Mouse (Mus musculus) cerebellum, postnatal 4 days (tissue): ENCODE measurements at regions not wholly inside any gene's neighbourhood (a gene's known extent, or its start where the extent isn't known, plus 50 kb on each side); places are given as distances from the start of the nearest gene placed in this dataset.

Experiments used
- DNase-seq, 2 experiments: peaks; one replicate each; pipeline ENCODE4 v3.0.0; 2022; ENCODE audit warnings: low spot score in 2 of 2, mixed read lengths in 1 of 2

DNA sequence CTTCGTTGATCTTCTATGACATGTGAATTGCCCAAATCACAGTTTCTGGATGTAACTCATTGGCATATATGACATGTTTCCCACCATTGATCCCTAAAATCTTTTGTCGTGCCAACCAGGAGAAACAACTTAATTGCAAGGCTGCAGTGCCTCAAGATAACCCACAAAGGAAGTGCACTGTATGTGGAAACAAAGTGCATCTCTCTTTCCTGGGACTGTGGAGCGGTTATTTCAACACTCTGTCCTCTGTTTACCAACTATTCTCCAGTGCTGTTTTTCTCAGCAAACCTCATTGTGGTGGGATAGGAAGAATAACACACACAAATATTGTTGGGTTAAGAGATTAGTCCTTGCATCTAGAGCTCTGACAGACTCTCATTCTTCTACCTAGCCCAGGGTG is 119.8 kb upstream of the Ankrd55 start:
- DNase-seq, result no peak

DNA sequence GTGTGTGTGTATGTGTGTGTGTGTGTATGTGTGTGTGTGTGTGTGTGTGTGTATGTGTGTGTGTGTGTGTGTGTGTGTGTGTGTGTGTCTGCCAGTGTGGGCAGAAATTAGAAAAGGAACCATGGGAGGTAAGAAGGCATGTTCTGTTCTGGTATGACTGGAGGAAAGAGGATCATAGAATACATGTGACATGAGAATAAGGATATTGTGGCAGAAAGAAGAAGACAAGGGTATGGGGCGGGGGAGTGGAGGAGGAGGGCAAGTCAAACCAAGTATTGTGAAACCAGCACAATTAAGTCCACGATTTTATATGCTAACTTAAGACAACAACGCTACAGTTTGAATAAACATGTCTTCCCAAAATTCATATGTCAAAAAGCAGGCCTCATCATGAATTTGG is 117.4 kb upstream of the Ankrd55 start:
- no peak for DNase-seq

DNA sequence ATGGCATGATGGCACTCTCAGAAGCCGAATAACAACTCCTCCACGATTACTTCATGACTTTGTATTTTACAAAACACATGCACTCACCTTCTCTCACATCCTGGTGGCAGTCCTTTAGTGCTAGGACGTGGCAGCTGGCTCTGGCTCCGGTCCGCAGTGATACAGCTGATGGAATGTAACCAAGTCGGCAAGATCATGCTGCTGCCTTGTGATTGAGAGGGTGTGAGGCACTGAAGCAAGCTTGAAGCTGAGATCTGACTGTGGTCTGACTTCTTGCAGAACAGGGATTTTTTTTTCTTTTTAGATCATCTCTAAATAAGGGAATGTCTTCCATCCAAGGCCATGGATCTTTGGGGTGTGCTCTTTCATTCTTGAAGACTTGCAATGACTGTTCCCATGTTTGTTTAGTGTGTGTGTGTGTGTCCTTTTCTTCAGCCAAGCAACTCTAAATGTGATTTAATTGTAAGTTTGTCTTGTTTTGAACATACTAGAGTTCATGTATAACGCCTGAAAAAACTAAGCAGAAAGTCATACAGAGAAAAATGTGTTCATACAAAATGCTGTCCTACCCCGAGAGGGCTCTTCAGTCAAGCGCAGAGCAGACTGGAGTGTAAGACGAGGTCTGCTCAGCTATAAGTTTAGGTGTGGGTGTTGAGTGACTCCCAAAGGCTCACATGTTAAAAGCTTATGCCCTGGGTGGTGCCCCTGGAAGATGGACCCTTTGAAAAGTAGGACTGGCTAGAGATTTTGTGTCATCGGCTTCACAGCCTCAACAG is 116.1 kb upstream of the Ankrd55 start:
- no peak for DNase-seq

DNA sequence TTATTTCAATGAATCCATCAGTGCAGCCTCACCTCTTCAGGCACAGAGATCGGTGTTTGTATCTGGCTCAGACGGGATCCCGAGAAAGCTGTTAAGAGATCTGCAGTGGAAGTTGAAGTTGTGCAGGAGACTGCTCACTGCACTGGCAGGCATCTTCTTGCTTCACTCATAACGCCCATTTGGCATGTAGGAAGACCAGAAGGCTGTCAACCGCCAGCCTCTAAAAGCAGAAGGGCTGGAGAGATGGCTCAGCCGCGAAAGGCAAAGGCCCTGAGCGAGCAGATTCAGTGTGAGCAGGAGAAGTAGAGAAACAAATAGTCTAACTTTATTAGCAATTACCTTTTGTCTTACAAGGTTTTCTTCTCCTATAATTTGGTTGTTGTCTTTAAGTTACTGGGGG is 114.3 kb upstream of the Ankrd55 start:
- no peak for DNase-seq

- no peak for DNase-seq
Observed at GRCm38 (mm10) chr13:112178031-112178430, 110.2 kb upstream of the Ankrd55 start.

GRCm38 (mm10) chr13:112183996-112184395 is 104.3 kb upstream of the Ankrd55 start:
- DNase-seq, result no peak

DNA sequence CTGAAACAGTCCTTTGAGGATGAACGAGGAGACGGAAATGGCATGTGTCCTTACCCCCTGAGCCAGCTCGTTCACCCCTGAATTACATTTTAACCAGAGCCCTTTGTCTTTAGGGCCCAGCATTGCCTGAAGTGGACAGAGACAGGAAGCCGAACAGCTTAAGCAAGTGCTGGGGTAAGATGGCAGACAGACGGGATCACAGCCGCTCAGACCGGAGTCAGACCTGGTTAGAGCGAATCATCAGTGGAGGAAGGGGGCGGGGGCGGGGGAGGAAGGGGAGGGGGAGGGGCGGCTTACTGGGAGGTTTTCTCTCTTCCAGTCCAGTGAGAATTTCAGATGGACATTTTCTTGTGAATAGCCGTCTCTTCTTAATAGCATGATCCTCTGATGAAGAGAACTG is 103.1 kb upstream of the Ankrd55 start:
- DNase-seq, result no peak

- no peak for DNase-seq
Observed at GRCm38 (mm10) chr13:112187226-112187625, 101.0 kb upstream of the Ankrd55 start.

DNA sequence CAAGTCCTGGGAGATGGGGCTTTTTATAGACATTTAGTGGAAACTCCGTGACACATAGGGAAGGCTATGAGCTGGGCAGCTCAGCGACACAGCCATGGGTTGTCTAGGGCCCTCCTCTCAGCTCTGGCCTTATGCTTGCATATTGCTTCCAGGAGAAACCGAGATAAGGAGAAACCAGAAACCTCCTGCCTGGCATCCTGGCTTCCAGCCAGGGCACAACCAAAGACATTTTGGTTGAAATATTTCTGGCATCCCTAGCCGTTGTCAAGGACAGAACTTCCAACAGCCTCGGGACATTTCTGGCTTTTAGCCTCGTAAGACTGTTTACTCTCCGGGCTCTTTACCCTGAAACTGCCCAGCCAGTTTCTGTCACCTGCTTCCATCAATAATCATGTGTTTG is 99.9 kb upstream of the Ankrd55 start:
- peak; percentile 19 to 45 for DNase-seq

DNA sequence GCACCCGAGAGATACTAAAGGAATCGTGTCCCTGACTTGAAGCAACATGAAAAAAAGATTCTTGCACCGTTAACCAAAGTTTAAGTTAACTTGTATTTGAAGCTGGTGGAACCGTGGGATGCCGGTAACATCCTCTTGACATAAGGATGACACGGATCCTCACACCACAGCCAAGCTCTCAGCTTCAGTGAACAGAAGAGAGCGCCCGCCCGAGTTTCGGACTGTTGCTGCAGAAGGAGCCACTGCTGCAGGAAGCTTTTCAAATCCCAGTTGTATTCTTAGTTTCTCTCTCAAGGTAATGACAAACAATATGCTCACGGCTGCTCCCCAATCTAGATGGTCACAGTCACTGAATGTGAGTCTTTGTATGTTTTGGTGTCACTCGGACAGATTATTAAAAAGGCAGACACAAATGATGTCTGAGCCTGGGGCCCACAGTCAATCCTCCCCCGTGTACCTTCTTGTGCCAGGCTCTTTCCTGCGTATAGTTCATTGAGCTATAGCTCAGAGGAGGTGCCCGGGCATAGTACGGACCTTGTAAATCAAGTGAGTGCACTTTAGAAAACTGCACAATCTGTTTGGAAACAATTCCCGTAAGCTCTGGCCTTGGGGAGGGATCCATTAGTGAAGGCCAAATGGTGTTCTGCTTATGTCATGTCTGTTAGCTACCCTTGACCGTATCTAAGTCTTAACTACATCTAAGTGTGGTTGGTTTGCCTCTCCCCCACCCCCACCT is 99.3 kb upstream of the Ankrd55 start:
- peak in 1 of 2 experiments; percentile 17 for DNase-seq

- peak in 1 of 2 experiments; percentile 12 for DNase-seq
Observed at GRCm38 (mm10) chr13:112189605-112190004, 98.6 kb upstream of the Ankrd55 start.

GRCm38 (mm10) chr13:112192192-112192905 is 95.9 kb upstream of the Ankrd55 start:
- no peak for DNase-seq

- peak in 1 of 2 experiments; percentile 16 for DNase-seq
Observed at GRCm38 (mm10) chr13:112193676-112194075, 94.6 kb upstream of the Ankrd55 start.

DNA sequence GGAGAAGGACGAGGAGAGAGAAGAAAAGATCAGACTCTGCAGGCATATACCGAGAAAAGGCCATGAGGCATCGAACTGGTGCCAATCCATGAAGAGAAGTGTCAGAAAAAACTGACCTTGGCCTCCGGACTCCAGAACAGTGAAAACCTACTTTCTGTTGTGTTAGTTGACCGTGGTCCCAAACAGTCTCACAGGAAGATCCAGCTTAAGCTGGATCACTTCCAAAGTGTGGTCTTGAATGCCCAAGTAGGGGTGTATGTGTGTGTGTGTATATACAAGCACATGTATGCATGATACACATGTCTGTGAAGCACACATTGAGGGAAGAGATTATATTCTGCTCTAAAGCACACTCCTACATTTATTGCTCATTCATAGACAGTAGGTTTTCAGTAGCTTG is 93.3 kb upstream of the Ankrd55 start:
- DNase-seq, result no peak

GRCm38 (mm10) chr13:112196789-112197188 is 91.5 kb upstream of the Ankrd55 start:
- peak in 1 of 2 experiments; percentile 23 for DNase-seq

DNA sequence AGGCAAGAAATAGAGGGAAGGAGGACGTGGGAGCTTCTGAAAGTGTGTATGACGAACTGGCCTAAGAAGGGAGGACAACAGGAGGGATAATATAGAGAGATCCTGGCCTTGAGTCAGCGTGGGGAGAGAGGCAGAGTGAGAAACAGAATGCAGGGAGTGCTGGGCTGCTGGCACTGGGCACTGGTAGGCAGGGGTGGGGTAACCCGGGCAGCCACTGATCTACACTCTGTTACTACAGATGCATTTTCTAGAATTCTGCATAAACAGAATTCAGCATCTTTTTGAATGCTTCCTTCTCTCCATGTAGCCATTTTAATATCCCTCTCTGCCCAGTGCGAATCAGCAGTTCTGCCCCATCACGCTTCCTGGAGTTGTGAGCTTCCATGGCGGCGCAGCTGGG is 84.5 kb upstream of the Ankrd55 start:
- DNase-seq, result peak in 1 of 2 experiments; percentile 18

- peak in 1 of 2 experiments; percentile 17 for DNase-seq
Observed at GRCm38 (mm10) chr13:112204204-112204603, 84.0 kb upstream of the Ankrd55 start.

DNA sequence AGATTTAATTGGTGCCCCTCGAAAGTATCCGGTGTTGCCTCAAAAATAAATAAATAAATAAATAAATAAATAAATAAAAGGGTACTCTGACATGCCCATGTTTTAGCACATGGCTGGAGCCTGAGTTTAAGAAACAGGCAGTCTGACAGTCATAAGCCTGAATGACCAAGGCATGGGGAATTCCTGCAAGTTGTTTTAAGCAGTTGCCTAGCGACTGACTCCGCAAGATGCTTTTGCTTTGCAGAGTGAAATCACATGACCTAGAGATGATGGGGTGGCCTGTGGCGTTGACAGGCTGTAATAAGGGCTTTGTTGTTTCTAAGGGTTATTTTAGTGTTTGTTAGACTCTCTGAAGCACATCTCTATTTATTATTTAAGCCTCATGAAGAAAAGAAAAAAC is 83.4 kb upstream of the Ankrd55 start:
- DNase-seq, result peak in 1 of 2 experiments; percentile 12

DNA sequence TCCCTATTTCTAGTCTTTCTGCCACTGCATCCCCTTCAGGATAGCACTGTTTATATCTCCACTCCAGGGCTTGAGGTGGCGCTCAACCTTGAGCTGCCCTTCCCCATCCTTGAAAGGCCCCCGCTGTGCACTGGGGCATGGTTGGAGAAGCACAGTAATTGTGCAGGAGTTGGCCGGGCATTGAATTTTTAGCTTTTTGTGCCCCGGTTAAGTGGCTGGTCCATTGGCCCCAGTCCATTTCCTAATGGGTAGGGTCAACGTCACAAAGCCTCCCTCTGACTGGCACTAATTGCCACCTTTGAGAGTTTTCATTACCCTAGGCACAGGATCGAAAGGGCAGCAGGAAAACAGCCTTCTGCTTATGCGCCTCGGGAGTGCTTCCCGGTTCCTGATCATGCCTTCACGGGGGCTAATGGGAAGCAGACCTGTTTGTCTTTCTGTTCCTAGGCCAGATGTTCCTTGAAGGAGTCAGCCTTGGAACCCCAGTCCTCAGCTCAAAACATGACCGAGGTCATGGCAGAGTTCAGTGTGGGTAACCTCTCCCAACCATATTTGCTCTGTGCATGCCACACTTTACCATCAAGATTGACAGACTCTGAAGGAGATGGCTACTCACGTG is 80.5 kb upstream of the Ankrd55 start:
- DNase-seq, result no peak

DNA sequence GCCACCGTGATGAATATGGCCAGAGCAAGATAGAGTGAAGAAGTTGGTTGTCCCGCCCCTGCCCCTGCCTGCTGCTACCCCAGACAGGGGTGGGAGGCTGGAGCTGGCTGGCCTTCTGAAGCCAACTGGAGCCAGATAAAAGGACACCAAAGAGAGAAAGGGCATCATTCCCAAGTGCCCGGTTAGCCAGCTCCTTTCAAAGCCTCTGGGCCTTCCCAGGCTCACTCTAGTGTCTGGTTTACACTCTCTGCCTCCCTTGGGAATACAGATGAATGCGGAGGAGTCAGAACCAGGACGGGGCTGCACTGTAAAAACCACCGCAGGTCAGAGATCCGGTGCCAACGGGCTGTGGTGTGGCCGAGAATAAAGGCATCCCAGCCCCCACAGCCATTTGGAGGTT is 76.4 kb upstream of the Ankrd55 start:
- peak in 1 of 2 experiments; percentile 35 for DNase-seq

DNA sequence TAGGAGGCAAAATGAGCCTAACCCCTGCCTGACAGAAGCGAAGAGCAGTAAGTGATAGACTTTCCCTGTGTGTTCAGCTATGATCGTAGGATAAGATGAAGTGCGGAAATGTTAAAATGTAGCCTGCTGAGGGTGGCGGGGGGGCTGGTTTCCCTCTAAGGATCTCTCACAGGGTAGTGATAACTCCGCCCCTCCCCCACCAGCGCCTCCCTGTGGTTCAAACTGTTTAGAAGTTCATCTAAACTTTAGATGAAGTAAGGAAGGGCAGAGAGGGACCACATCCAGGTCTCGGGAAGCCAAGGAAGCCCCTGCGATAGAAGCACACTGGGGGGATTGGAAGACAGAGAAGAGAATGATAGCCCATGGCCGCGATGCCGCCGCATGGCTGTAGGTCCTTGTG is 75.9 kb upstream of the Ankrd55 start:
- DNase-seq, result no peak

DNA sequence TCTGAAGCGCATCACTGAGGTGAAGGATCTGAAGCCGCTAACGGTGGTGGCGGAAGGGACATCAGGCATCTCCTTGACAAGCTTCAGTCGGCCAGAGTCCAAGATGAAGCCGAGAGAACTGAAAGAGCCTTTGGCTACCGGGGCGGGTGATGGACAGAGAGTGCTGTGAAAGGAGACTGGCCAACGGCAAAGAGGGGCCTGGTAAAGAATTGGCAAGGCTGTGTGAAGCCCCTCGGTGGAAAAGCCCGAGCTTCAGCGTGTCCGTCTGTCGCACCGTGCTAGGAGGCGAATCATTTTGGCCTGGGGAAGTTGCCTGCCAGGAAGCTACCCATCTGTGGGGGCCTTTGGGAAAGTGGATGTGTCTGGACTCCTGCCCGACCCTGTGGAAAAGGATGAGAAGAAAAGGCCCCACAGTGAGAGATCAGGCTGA is 74.6 kb upstream of the Ankrd55 start:
- peak; percentile 25 to 72 for DNase-seq
